Mouse (Mus musculus) gastrocnemius, postnatal 25 days (tissue): ENCODE data around the gene Pold1. TPM values are rescaled to one million over a fixed set of nuclear protein-coding genes. Genes with fewer than 3 reads are reported as not detected.

Experiments
- DNase-seq: peaks from one replicate; pipeline ENCODE4 v3.0.0; 2022
- total RNA-seq, 2 experiments: library from RNA; stranded (reverse); gene quantifications; 1 replicate in 1 of 2; 2 replicates in 1 of 2; pipeline ENCODE4 v1.2.3; 2021

Gene Pold1
- total RNA-seq, 2 experiments from 2014 or later, result 4.7 to 5.2 TPM

DNA sequence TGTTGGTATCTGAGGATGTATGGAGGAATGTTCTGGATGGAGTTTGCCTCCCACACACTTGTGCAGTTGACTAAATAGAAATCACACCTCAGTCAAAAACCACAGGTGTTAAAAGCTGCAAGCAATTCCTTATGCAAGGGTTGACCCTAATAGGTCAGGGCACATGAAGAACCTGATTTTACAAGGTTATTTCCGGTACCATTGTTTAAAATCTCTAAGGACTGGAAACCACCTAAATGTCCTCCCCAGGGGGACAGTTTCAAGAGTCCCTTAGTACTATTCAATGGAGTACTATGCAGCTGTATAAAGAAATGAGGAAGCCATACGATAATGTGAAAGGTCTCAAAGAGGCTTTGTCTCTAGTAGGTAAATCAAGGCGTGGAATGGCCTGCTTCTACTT, 2.4 kb downstream of the Pold1 start:
- DNase-seq, result no peak

DNA sequence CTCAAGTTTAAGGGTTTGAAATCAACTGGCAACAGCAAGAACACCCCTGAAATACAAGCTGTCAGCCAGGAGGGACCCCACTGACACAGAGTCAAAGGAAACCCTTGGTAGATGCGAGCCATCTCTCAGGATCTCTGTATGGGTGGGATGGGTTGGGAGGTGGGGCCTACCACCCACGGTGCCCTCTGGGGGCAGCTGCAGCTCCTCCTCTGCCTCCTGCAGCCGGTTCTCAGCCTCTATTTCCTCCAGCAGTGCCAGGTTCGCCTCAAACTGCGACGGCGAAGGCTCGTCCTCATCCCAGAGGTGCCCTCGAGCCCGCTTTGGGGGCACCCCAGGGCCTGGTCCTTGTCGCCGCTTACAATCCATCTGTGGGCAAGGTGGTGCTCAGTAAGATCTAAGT, 5.6 kb downstream of the Pold1 start:
- no peak for DNase-seq

DNA sequence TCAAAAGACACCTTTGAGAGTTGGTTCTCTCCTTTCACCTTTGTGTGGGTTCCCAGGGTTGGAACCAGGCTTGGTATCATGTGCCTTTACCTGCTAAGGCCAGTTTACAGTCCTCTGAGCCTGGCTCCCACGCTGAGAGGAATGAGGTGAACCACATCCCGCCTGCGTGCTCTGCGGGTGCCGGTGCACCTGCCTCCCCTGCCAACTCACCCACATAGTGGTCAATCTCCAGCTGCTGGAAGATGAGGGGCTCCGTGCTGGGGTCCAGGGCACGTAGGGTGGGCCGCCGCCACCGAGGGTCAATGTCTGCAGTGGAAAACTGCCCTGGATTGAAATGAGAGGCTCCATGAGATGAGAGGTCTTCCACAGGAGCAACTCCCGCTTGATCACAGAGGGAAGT, 6.1 kb downstream of the Pold1 start:
- DNase-seq, result no peak

DNA sequence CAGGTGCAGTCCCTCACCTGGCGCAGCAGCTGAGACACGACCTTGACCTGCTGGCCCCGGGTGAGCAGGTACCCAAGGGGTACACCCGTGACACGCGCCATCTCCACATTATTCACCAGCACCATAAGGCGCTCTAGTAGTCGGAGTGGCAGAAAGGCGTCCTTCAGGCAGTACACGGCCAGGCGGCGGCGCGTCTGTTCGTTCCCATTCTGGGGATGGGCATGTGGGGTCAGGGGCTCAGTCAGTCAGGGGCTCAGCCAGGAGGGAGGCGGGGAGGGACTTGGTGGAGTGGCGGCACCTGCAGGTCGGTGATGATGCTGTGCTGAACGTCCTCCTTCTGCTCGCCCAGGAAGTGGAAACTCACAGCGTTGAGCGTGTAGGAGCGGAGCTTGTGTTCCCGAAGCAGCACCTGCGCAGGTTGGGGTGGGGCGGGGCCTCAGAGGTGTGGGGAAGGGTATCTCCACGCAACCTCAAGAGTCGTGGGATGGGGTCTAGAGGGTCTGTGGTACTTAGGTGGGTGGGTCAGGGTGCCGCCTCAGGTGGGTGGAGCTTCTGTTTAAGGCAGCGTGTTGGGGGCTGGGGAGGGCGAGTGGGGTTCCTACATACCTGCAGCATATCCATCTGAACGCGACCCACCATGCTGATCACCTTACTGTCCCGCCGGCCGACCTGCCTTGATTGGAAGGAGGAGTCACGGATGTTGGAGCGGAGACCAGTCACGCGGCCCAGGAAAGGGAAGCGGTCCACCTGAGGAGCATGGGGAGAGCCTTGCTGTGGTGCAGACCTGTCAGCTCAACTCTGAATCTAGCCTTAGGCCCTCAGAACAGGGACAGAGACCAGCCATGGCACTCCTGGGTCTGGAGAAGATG, 9.7 kb downstream of the Pold1 start:
- no peak for DNase-seq

DNA sequence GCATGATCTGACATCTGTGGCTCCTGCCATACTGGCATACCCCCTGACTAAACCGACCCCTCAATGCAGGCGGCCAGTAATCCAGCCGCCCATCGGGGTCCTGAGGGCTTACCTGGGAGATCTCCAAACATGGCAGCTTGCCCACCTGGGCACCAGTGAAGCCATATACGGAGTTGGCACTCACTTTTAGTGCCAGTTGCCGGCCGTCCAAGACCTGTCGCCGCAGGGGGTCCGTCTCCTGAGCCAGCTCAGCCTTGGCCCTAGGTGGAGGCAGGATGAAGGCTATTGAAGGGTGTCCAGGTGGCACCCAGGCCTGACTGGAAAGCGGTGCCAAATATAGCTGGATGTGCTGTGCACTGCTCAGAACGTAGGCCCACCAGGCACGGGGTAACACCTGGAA, 11.2 kb downstream of the Pold1 start:
- no peak for DNase-seq

DNA sequence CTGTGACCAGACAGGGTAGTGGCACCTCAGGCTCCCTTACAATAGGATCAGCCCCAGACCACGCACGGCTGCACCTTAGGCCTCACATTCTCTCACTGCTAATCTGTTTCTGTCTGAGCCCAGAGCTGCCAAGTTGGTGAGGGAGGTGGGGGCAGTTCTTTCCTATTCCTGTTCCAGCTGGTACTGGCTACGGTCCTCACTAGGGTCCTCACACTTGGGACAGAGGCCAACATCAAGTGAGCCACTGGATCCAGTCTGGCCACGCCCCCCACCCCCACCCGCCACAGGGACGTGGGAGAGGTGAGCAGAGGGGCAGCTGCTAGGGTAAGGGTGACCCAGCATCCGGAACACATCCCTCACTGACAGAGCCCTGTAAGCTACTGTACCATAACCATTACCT, 11.6 kb downstream of the Pold1 start:
- DNase-seq, result no peak

DNA sequence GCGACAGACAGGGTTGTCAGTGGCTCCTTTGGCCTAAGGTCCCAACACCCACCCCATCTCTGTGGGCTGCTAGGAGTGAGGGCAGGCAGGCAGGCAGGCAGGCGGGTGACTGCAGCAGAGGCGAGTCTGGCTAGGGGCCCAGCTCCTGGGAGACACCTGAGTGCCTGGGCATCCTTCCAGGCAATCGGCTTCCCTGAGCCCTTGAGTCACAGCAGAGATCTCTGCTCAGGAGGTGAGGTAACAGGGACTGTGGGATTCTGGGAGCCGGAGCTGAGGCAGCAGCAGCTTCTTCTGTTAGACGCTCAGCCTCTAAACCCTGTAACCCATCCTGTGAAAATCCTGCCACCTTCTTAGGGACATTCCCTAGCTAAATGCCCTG, 12.1 kb downstream of the Pold1 start:
- DNase-seq, result no peak

DNA sequence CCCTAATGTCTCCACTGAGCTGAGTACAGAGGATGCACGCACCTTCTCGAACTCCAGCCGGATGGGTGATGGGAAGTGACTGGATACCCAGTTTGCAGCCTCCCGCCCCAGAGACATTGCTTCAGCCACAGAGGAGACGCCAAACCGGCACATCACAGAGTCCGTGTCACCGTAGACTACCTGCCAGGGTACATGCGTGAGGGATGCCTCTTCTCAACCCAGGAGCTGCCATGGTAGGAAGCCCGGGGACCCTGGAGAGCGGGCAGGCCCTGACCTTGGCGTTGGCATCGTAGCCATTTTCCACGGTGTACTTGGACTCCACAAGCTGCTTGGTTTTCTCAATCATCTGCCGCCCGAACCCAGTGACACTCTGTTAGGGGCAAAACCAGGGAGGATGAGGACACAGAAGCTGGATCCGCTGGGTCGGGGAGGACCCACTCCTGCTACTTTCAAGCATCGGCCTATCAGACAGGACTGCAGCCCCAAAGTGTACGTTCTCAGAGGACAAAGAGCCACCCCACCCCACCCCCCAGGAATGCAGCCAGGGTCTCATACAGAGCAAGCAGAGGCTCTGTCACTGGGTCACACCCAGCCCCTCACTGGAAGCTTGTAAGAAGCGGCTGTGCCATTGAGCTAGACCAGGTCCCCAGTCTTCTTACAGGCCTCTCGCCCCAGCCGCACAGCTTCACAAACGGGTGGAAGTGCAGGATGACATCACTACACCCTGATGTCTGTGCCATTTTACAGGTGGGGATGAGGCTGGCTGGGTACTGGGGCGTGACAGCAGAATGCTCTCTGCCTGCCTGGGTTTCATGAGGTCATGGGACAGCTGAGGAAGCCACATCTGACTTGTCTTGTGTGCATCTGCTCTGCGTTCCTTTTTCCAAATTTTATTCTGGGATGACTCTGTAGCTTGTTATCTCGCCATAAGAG, 12.7 kb downstream of the Pold1 start:
- DNase-seq, result no peak

DNA sequence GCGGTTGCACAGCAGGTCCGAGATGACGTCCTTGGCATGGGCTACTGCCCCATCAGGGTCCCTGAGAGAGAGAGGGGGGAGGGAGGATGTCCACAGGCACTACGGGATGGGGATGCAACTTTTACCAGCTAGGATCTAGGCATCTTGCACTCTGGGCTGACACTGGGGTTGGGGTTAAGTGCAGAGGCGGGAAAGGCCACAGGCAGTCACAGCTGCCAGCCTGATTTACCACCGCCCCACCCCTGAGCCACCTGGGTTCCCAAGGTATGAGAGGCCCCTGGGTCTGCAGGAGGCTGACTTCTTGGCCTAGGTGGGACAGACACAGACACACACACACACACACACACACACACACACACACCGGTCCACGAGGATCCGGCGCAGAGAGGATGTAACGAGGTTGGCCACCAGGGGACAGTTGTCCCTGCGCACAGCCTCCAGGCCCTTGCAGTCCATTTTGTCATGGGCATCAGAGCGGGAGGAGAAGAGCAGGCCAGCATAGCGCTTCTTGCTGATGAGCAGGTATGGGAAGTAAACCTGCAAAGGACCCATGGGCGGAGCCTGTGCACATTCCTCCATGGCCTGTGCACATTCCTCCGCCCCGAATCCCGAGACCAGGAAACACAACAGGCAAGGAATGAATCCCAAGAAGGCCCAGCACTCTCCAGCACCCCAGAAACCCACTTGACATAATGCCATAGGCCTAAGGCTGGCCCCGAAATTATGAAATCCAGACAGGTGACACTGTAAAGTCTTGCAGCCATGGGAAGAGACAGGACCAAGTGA, 13.8 kb downstream of the Pold1 start:
- no peak for DNase-seq

DNA sequence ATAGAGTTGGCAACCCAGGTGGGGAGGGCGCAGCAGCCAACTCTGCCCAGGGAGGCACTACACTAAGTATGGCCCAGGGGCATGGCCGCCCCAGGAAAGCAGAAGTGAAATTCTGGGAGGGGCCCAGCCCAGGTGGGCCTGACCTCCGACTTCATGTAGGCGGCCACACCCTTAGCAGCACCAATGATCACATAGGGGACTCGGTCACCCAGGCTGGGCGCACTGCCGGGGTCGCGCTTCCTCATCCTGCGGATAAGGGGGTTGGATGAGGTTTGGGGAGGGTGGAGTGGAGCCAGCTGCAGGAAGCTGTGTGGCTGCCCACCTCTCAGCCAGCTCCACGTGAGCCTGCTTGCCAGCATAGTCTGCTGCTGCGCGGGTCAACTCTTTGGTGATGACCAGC, 14.4 kb downstream of the Pold1 start:
- no peak for DNase-seq

DNA sequence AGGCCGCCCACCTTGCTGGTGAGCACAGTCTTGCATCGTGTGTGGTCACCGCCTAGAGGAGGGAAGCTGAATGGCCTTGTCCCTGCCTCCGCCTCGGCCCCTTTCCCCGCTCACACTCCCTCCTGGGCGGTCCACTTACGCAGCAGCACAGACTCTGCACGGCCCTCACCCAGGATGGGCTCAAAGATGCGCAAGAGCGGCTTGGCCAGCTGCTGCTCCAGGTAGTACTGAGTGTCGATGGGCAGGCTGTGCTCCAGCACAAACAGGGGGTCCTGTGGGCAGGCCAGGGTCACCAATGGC, 15.0 kb downstream of the Pold1 start:
- DNase-seq, result no peak

DNA sequence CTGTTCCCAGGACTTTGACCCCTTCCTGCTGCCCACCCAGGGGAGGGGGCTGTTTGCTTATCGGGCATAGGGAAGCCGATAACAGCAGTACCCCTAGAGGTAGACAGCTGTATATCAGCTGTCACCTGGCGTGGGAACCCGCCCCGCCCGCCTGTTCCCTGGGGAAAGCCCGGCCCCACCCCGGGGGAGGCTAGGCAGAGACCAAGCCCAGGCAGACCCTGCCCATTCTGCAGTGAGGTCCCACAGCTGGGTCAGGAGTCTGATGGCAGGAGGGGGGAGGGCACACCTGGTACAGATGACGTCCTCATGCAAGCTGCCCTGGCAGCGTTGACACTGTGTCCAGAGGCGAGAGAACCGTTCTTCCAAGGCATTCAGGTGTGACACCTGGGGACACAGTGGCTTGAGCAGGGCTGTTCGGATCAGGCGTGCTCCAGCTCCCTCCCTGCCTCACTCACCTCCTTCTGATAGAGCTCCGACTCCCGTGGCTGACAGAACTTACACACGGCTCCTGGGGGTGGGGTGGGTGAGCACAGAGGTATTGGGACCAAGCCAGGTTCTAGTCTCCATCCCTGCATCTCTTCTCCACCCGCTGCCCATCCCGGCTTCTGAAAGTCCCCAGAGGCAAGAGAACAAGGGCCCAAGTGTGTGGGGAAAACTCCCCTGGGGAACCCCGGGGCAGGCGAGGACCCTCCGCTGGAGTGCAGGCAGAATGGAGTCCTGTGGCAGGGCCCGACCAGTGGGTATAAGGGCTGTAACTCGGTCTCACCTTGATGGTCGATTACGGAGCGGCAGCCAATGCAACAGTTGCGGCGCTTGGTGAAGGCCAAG, 15.5 kb downstream of the Pold1 start:
- DNase-seq, result no peak

DNA sequence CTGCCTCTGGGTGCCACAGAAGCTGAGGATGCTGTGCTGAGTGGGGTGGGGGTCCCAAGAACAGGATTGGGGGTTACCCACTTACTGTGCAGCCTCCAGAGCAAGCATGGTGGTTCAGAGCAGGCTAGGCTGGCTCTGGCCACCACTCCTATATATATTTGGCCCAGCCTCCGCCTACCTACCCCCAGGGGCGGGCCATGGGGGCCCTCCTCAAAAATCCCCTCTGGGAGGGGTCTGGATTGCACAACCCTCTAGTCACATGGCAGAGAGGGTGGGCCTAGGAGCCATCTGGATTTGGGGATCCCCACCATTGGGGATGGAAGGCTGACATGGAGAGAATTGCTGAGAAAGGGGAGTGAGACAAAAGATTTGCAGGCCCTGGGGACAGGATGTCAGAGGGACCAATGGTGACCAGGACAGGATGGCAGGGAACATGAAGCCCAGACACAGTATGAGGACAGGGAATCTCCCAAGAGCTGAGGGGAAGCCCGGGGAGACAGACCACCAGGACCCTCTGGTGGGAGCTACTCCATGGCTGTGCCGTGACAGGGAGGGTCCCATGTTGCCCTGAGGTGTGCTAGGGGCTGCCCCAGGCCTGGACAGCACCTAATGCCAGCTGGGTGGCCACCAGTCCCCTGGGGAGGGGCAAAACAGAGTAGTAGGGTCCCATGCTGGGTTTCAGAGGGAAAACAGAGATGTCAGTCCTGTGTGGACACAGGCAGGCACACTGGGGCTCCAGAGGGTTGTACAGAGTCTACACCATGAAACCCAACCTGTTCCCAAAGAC, 16.5 kb downstream of the Pold1 start, which contains the start of gene Spib:
Gene Spib (minus strand): TSS at position 126 of the 787 bp plus-strand sequence.
- DNase-seq, result no peak

DNA sequence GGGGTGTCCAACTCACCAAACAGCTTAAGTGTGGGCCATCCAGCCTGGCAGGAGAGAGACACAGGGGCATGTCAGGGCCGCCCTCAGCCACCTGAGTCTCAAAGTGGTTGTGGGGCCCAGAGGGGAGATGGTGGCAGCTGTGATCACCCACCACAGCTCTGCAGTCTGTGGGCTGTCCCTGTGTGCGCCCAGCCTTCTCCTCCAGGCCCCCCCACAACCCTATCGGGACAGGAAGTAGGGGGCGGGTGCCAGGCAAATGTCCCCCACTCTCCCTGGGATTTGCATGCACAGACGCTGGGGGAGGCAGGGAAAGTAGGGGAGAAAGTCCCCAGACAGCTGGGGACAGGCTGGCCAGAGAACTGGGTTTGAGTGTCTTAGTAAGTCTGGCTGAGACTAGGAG, 17.4 kb downstream of the Pold1 start:
- DNase-seq, result no peak

DNA sequence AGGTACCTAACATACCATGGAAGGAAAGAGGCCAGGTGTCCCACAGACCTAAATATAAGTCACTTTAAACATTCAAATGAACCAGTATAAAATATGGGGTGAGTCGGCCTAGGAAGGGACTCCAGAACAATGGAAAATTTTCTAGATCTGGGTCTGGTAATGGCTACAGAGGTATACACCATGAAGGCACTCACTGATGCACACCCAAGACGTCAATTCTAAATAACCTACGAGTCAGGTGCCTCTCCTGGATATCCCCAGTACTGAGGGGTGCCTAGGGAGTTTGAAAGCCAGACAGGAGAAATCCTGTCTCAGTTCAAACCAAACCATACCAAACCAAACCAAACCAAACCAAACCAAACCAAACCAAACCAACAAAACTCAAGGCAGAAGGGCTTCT, 18.1 kb downstream of the Pold1 start:
- DNase-seq, result no peak

DNA sequence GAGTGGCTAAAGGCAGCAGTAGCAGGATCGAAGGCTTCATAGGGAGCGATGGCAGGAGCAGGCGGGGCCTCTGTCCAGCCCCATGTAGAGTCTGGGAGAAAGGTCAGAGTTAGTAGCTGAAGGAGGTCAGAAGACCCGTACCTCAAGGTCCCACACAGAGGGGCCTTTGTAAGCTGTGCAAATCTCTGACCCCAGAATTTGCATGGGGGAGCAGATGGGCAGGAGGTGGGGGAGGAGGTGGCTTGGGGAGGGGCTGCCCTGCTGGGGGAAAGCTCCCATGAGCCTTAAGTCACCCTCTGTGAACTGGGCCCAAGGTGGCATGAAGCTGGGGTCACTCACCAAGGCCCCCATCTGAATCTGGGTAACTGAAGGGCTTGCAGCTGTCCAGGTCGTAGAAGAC, 19.1 kb downstream of the Pold1 start:
- no peak for DNase-seq

DNA sequence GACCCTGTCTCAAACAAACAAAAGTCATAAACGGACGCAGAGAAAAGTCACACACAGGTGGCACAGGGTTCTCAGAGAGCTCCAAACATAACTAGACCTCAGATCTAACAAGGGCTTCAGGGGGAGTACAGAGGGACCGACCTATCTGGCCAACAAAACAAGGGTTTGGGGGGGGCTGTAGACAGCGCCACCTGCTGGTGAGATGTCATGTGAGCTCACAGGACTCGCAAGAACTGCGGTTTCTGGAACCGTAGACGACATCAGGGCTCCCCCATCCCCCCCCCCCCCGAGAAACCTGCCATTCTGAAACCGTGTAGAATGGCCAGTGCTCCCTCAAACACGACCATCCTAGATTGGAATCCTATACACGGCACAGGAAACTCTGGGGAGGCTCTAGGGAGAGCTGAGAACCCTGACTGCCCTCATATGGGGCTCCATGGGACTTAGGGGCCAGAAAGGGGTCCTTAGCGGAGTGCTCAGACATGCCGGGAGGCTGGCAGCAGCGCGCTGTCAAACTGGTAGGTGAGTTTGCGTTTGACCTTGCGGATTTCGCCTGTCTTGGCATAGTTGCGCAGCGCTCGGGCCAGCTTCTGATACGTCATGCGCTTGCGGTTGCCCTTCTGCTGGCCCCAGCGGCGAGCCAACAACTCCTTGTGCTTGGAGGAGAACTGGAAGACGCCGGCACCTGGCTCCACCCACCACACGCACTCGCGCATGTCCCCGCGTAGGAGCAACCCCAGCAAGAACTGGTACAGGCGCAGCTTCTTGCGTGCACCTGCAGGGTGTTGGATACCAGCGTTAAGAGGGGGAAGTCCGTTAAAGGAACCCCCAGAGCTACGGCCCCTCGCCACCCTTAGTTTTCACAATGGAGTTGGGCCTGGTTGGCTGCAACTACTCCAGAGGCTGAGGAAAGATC, 20.9 kb downstream of the Pold1 start:
- peak; percentile 88 for DNase-seq

DNA sequence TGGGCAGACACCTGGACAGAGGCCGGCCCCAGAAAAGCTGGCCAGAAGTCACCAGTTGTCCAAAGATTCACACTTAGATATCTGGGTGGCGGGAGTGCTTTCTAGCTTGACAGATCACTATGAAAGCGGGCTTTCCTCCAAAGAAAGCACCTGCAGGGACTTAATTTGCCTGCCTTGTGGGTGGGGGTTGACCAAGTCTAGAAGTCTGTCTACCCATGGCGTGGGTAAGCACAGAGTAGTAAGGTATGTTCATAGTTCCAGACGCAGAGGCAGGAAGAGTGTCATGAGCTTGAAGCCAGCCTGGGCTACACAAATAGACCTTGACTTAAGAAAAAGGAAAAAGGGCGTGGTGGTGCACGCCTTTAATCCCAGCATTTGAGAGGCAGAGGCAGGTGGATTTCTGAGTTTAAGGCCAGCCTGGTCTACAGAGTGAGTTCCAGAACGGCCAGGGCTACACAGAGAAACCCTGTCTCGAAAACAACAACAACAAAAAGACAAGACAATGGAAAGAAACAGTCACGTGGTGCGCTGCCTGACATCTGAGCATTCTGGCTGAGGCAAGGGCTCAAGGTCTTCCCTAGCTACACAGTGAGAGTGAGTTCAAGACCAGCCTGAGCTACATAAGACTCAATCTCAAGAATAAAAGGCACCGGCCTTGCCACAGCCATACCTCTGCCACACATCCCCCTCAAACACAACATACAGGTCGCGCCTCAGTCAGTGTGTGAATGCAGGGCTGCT, 22.1 kb downstream of the Pold1 start:
- DNase-seq, result no peak
